Mouse (Mus musculus) cerebellum, adult 8-10 months (tissue): ENCODE measurements around the gene Twf1.

Source experiments
- DNase-seq: peaks from one replicate; pipeline ENCODE4 v3.0.0; 2022

The Twf1 gene

GRCm38 (mm10) chr15:94589219-94590075 lies at the start of gene Twf1:
Gene Twf1 (minus strand): TSS chr15:94589889.
- peak; percentile 98 for DNase-seq

GRCm38 (mm10) chr15:94639126-94639525 lies 49.4 kb upstream of the Twf1 start:
- no peak for DNase-seq

GRCm38 (mm10) chr15:94638207-94638606 lies 48.5 kb upstream of the Twf1 start:
- no peak for DNase-seq

GRCm38 (mm10) chr15:94634524-94634923 lies 44.8 kb upstream of the Twf1 start:
- DNase-seq = no peak

GRCm38 (mm10) chr15:94630553-94630952 lies 40.9 kb upstream of the Twf1 start:
- no peak for DNase-seq

GRCm38 (mm10) chr15:94628830-94629601 lies 39.3 kb upstream of the Twf1 start, which contains the start of gene Tmem117:
Gene Tmem117 (plus strand): TSS chr15:94629232.
- DNase-seq = peak; percentile 52

- no peak for DNase-seq
These were observed 38.8 kb upstream of the Twf1 start for GRCm38 (mm10) chr15:94628463-94628829.

GRCm38 (mm10) chr15:94620909-94621308 lies 31.2 kb upstream of the Twf1 start:
- no peak for DNase-seq

- DNase-seq = no peak
These were observed 26.3 kb upstream of the Twf1 start for GRCm38 (mm10) chr15:94616036-94616435.

GRCm38 (mm10) chr15:94607768-94608167 lies 18.1 kb upstream of the Twf1 start:
- no peak for DNase-seq

- no peak for DNase-seq
These were observed 12.8 kb upstream of the Twf1 start for GRCm38 (mm10) chr15:94602441-94602840.

- peak; percentile 27 for DNase-seq
These were observed 11.7 kb upstream of the Twf1 start for GRCm38 (mm10) chr15:94601339-94601738.

- no peak for DNase-seq
These were observed 10.5 kb upstream of the Twf1 start for GRCm38 (mm10) chr15:94600145-94600707.

- DNase-seq = no peak
These were observed 3.9 kb upstream of the Twf1 start for GRCm38 (mm10) chr15:94593586-94593985.

- no peak for DNase-seq
These were observed 1.7 kb upstream of the Twf1 start for GRCm38 (mm10) chr15:94591356-94591755.

- DNase-seq = no peak
These were observed 394 bp upstream of the Twf1 start for GRCm38 (mm10) chr15:94590083-94590482.

- no peak for DNase-seq
These were observed 1.6 kb downstream of the Twf1 start for GRCm38 (mm10) chr15:94587826-94588715.

GRCm38 (mm10) chr15:94584738-94585137 lies 5.0 kb downstream of the Twf1 start:
- no peak for DNase-seq

- DNase-seq = no peak
These were observed 6.5 kb downstream of the Twf1 start for GRCm38 (mm10) chr15:94583153-94583552.

- DNase-seq = no peak
These were observed 7.6 kb downstream of the Twf1 start for GRCm38 (mm10) chr15:94582000-94582593.

- no peak for DNase-seq
These were observed 15.0 kb downstream of the Twf1 start for GRCm38 (mm10) chr15:94574566-94575268.
